In genomic region chr6:54727416-54727815, GRCm38 (mm10) we compare ENCODE assay signal across 19 mouse cellular contexts.
"Had no signal": no experiment of that assay in that cellular context is flagged by ENCODE, and none has a peak within 500 bp of the region (broad histone marks: within the 10 kb centered on the region; RNA-seq: fewer than 3 reads in every experiment).

No protein-coding gene starts in this region.

- H3K36me3 ChIP-seq: midbrain, embryonic 10.5 days; midbrain, embryonic 12.5 days; neural tube, embryonic 13.5 days; neural tube, embryonic 15.5 days had no signal

- H3K27me3 ChIP-seq: midbrain, embryonic 12.5 days; neural tube, embryonic 13.5 days; neural tube, embryonic 15.5 days had no signal

- H3K27ac ChIP-seq: midbrain, embryonic 10.5 days; midbrain, embryonic 12.5 days; neural tube, embryonic 13.5 days; neural tube, embryonic 15.5 days had no signal

- H3K4me2 ChIP-seq: lung, embryonic 14.5 days; midbrain, embryonic 12.5 days; neural tube, embryonic 13.5 days; neural tube, embryonic 15.5 days had no signal

- H3K9ac ChIP-seq: lung, embryonic 14.5 days; midbrain, embryonic 12.5 days; neural tube, embryonic 13.5 days; neural tube, embryonic 15.5 days had no signal

- H3K9me3 ChIP-seq: midbrain, embryonic 10.5 days; midbrain, embryonic 12.5 days; neural tube, embryonic 13.5 days; neural tube, embryonic 15.5 days had no signal

- DNase-seq: lung, adult 18-20 months; lung, embryonic 14.5 days; lung, postnatal 10 days; lung, postnatal 4 days; midbrain, embryonic 14.5 days; retina, postnatal 1 day; right cerebral cortex, adult 18-20 months; right cerebral cortex, postnatal 25 days; right cerebral cortex, postnatal 4 days; spleen, adult 18-20 months; thymus, adult 18-20 months; thymus, postnatal 14 days; thymus, postnatal 36 days had no signal

- H3K4me1 ChIP-seq: midbrain, embryonic 10.5 days; midbrain, embryonic 12.5 days; neural tube, embryonic 13.5 days; neural tube, embryonic 15.5 days had no signal

- ATAC-seq: midbrain, embryonic 16.5 days had no signal

- H3K4me3 ChIP-seq: midbrain, embryonic 10.5 days; midbrain, embryonic 12.5 days; myocyte; neural tube, embryonic 13.5 days; neural tube, embryonic 15.5 days had no signal
